Mouse (Mus musculus) liver, postnatal 0 days (tissue): ENCODE data around the gene Zfp81. TPM values are rescaled to one million over a fixed set of nuclear protein-coding genes. Genes with fewer than 3 reads are reported as not detected.

Experiments used
- polyA plus RNA-seq: library from polyadenylated mRNA; unstranded; fragments of >200 nt; fragmentation: Nextera tagmentation; extraction: Ambion mirVana; gene quantifications from 2 replicates; pipeline ENCODE4 v1.2.1, GENCODE M21; 2015

Gene Zfp81
- polyA plus RNA-seq, 1 experiment from 2014 or later: 1.9 TPM

Other genes starting within 250 kb of the Zfp81 start
- gene Morc2b, start 219.2 kb downstream of the Zfp81 start, polyA plus RNA-seq: not detected in 2 replicates
- gene Olfr55, start 190.4 kb downstream of the Zfp81 start, polyA plus RNA-seq: not detected in 2 replicates
- not detected in 2 replicates for gene Olfr239, start 167.6 kb downstream of the Zfp81 start, polyA plus RNA-seq
- gene Olfr1564, start 137.2 kb downstream of the Zfp81 start, polyA plus RNA-seq: not detected in 2 replicates
- gene Zfp955a, start 103.7 kb downstream of the Zfp81 start, polyA plus RNA-seq: 2.6 and 3.0 TPM in 2 replicates
- gene Olfr63, start 94.2 kb downstream of the Zfp81 start, polyA plus RNA-seq: 0.02 TPM in 1 of 2 replicates, not detected in the other
- 1.9 and 2.0 TPM in 2 replicates for gene Zfp955b, start 69.3 kb downstream of the Zfp81 start, polyA plus RNA-seq
- 3.2 and 5.2 TPM in 2 replicates for gene Zfp101, start 35.8 kb upstream of the Zfp81 start, polyA plus RNA-seq
- not detected in 2 replicates for gene Actl9, start 74.0 kb upstream of the Zfp81 start, polyA plus RNA-seq
- gene Adamts10, start 165.3 kb upstream of the Zfp81 start, polyA plus RNA-seq: 3.2 and 3.5 TPM in 2 replicates
- gene Myo1f, start 196.8 kb upstream of the Zfp81 start, polyA plus RNA-seq: 7.1 and 9.5 TPM in 2 replicates